Mouse (Mus musculus): Measurements from ENCODE around the gene Psmc1. TPM values are rescaled to one million over a fixed set of nuclear protein-coding genes. Genes with fewer than 3 reads are reported as not detected.

Psmc1 gene
- total and polyA plus RNA-seq, 2 experiments from 2014 or later = 163 to 202 TPM

GRCm38 (mm10) chr12:100124913-100125798 is 15.2 kb downstream of the Psmc1 start:
- 81% methylated on average over 16 of the region's 16 CpGs for WGBS
- TF ChIP-seq CTCF (IDR thresholded peaks at IDR 0.05; ENCODE audit: low read depth) = peak; percentile 11; the same call in 1 of the 2 replicates
- no peak for TF ChIP-seq EP300 (IDR thresholded peaks at IDR 0.05; ENCODE audit: low read depth)

DNA sequence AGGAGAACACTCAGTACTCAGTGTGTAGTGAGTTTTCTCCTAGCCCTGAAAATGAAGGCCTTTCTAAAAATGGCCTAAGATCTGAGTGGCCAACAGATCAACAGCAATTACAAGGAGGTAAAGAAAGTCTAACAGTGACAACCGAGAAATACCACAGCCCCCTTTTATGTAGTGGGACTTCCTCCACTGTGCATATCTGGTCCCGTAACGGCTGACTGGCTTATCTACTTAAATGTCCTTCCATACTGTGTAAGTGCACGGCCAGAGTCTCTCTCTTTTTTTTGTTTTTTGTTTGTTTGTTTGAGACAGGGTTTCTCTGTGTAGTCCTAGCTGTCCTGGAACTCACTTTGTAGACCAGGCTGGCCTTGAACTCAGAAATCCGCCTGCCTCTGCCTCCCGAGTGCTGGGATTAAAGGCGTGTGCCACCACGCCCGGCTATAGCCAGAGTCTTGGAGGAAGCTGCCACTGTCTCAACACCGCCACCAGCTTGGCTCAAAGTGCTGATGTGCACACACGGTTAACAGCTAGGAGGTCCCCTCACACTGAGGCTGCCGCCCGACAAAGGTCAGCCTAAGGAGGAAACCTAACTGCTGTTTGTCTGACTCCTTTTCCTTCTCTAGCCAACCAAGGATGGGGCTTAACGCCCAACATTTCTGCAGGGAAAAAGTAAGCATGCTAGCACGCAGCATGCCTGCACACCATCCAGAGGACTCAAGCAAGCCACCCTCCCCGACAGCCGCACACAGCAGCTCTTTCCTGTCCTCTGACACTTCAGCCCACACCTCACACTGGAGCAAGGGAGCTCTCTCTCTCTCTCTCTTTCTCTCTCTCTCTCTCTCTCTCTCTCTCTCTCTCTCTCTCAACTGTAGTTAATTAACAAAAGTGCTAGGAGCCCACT is 17.3 kb downstream of the Psmc1 start:
- WGBS = 48% methylated on average over 17 of the region's 17 CpGs
- no peak for DNase-seq (ENCODE audit: low spot score)

More at GRCm38 (mm10) chr12:100124913-100125798, 15.2 kb downstream of the Psmc1 start:
- Histone ChIP-seq H3K27ac (ENCODE audit: low read depth) (no peak overlapping the region), H3K27me3 (ENCODE audit: control insufficient read depth, insufficient read depth, low read length) (no peaks in the 10 kb centered on the region), H3K4me2 (ENCODE audit: low read depth, low read length) (no peak overlapping the region), H3K9ac (replicated peaks; ENCODE audit: low read depth, low read length) (no peak overlapping the region), H3K4me1 (ENCODE audit: control insufficient read depth, insufficient read depth) (peaks cover 7% of the 10 kb centered on the region; the same call in 1 of the 2 replicates), H3K4me3 (ENCODE audit: low read depth, low read length) (no peak overlapping the region), H3K36me3 (replicated peaks; ENCODE audit: control insufficient read depth, insufficient read depth, low read length) (peaks cover 65% of the 10 kb centered on the region), H3K9me3 (replicated peaks; ENCODE audit: control insufficient read depth, low read length) (no peaks in the 10 kb centered on the region)
- ATAC-seq (ENCODE audit: insufficient read depth, low read depth) (no peak), DNase-seq (ENCODE audit: low spot score) (no peak)

DNA sequence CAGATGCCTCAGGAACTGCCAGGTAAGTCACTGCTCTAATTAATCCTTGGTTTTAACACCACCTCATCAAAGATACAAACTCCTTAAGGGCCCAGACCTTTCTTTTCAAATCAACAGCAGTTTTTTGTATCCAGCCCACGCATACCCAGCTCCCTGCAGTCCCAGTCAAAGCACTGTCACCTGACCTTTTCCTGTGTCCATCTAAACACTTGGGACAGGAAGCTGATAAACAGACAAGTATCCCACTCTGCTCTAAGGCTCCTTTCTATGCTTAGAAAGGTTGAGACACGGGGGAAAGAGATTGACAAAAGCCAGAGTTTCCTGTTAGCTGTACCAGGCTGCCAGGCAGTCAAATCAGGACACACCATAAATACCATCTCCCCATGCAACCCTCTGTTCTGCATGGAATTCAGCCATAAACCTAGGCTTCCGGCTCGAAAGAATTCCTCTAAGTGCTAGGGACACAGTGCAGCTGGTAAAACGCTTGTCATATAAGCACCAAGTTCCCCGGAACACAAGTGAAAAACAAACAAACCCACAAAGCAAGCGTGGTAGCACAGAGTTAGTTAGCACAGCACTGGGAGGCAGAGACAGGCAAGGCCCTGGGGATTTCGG is 18.0 kb downstream of the Psmc1 start:
- Histone ChIP-seq H3K27me3 (ENCODE audit: control insufficient read depth, insufficient read depth, low read length) (no peaks in the 10 kb centered on the region), H3K4me2 (ENCODE audit: low read depth, low read length) (no peak overlapping the region), H3K9me3 (replicated peaks; ENCODE audit: control insufficient read depth, low read length) (no peaks in the 10 kb centered on the region), H3K36me3 (replicated peaks; ENCODE audit: control insufficient read depth, insufficient read depth, low read length) (peaks cover 59% of the 10 kb centered on the region), H3K9ac (replicated peaks; ENCODE audit: low read depth, low read length) (no peak overlapping the region), H3K4me1 (ENCODE audit: control insufficient read depth, insufficient read depth) (peaks cover 7% of the 10 kb centered on the region; the same call in 1 of the 2 replicates), H3K27ac (ENCODE audit: low read depth) (peak overlapping the region; percentile 62), H3K4me3 (ENCODE audit: low read depth, low read length) (no peak overlapping the region)
- TF ChIP-seq EP300 (IDR thresholded peaks at IDR 0.05; ENCODE audit: low read depth) (no peak), CTCF (IDR thresholded peaks at IDR 0.05; ENCODE audit: low read depth) (no peak)
- 20% methylated on average over 8 of the region's 8 CpGs for WGBS
- DNase-seq (ENCODE audit: low spot score) = peak; percentile 76
- peak; percentile 64 for ATAC-seq (ENCODE audit: insufficient read depth, low read depth)

More for the DNA sequence above, 17.3 kb downstream of the Psmc1 start:
- TF ChIP-seq EP300 (IDR thresholded peaks at IDR 0.05; ENCODE audit: low read depth) (no peak), CTCF (IDR thresholded peaks at IDR 0.05; ENCODE audit: low read depth) (no peak)
- Histone ChIP-seq H3K4me3 (ENCODE audit: low read depth, low read length) (no peak overlapping the region), H3K4me2 (ENCODE audit: low read depth, low read length) (no peak overlapping the region), H3K27me3 (ENCODE audit: control insufficient read depth, insufficient read depth, low read length) (no peaks in the 10 kb centered on the region), H3K9me3 (replicated peaks; ENCODE audit: control insufficient read depth, low read length) (no peaks in the 10 kb centered on the region), H3K9ac (replicated peaks; ENCODE audit: low read depth, low read length) (no peak overlapping the region), H3K36me3 (replicated peaks; ENCODE audit: control insufficient read depth, insufficient read depth, low read length) (peaks cover 59% of the 10 kb centered on the region), H3K4me1 (ENCODE audit: control insufficient read depth, insufficient read depth) (peaks cover 7% of the 10 kb centered on the region; the same call in 1 of the 2 replicates), H3K27ac (ENCODE audit: low read depth) (peak overlapping the region; percentile 62)
- ATAC-seq (ENCODE audit: insufficient read depth, low read depth) = peak; percentile 56

- peak overlapping the region; percentile 62 for H3K27ac ChIP-seq (ENCODE audit: low read depth)
- peaks cover 59% of the 10 kb centered on the region for H3K36me3 ChIP-seq (replicated peaks; ENCODE audit: control insufficient read depth, insufficient read depth, low read length)
- H3K4me2 ChIP-seq (ENCODE audit: low read depth, low read length) = no peak overlapping the region
- peak; percentile 9; the same call in 1 of the 2 replicates for ATAC-seq (ENCODE audit: insufficient read depth, low read depth)
- H3K9ac ChIP-seq (replicated peaks; ENCODE audit: low read depth, low read length) = no peak overlapping the region
- no peak for DNase-seq (ENCODE audit: low spot score)
- no peak overlapping the region for H3K4me3 ChIP-seq (ENCODE audit: low read depth, low read length)
- no peaks in the 10 kb centered on the region for H3K27me3 ChIP-seq (ENCODE audit: control insufficient read depth, insufficient read depth, low read length)
- WGBS = 51% methylated on average over 6 of the region's 6 CpGs
- no peaks in the 10 kb centered on the region for H3K9me3 ChIP-seq (replicated peaks; ENCODE audit: control insufficient read depth, low read length)
- TF ChIP-seq EP300 (IDR thresholded peaks at IDR 0.05; ENCODE audit: low read depth) (no peak), CTCF (IDR thresholded peaks at IDR 0.05; ENCODE audit: low read depth) (no peak)
- peaks cover 7% of the 10 kb centered on the region; the same call in 1 of the 2 replicates for H3K4me1 ChIP-seq (ENCODE audit: control insufficient read depth, insufficient read depth)
Observed at GRCm38 (mm10) chr12:100128522-100128921, 18.6 kb downstream of the Psmc1 start.

DNA sequence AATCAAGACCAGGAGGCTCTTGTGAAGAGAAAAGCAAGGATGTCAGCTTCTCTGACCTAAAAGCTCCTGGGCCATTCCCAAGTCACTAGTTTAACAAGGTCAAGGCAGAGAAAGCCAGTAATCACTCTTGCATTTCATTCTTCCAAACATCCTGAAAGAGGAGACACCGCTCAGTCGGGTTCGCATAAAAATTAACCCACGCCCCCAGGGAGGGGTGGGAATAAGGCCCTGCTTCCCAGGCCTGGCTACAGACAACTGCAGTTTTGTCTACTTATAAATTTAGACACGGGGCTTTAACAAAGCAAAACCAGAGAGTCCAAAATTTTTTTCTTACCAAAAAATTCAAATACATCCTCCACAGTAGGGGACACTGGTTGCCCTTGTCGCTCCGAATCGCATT is 19.0 kb downstream of the Psmc1 start:
- peaks cover 59% of the 10 kb centered on the region for H3K36me3 ChIP-seq (replicated peaks; ENCODE audit: control insufficient read depth, insufficient read depth, low read length)
- WGBS = 81% methylated on average over 8 of the region's 8 CpGs
- no peak for DNase-seq (ENCODE audit: low spot score)
- no peak overlapping the region for H3K9ac ChIP-seq (replicated peaks; ENCODE audit: low read depth, low read length)
- peak overlapping the region; percentile 62; the same call in 1 of the 2 replicates for H3K27ac ChIP-seq (ENCODE audit: low read depth)
- ATAC-seq (ENCODE audit: insufficient read depth, low read depth) = no peak
- no peak overlapping the region for H3K4me2 ChIP-seq (ENCODE audit: low read depth, low read length)
- H3K9me3 ChIP-seq (replicated peaks; ENCODE audit: control insufficient read depth, low read length) = no peaks in the 10 kb centered on the region
- H3K27me3 ChIP-seq (ENCODE audit: control insufficient read depth, insufficient read depth, low read length) = no peaks in the 10 kb centered on the region
- no peak overlapping the region for H3K4me3 ChIP-seq (ENCODE audit: low read depth, low read length)
- TF ChIP-seq CTCF (IDR thresholded peaks at IDR 0.05; ENCODE audit: low read depth) (no peak), EP300 (IDR thresholded peaks at IDR 0.05; ENCODE audit: low read depth) (no peak)
- H3K4me1 ChIP-seq (ENCODE audit: control insufficient read depth, insufficient read depth) = peaks cover 7% of the 10 kb centered on the region; the same call in 1 of the 2 replicates
